Mouse (Mus musculus): Measurements from ENCODE around the gene Rapgef6. TPM values are rescaled to one million over a fixed set of nuclear protein-coding genes. Genes with fewer than 3 reads are reported as not detected.

Gene Rapgef6
- polyA plus RNA-seq, 1 experiment from 2014 or later: 35.8 TPM

GRCm38 (mm10) chr11:54626905-54627304 lies 104.3 kb downstream of the Rapgef6 start:
- H3K27me3 ChIP-seq (ENCODE audit: control insufficient read depth, insufficient read depth, low read length): no peaks in the 10 kb centered on the region
- peaks cover 8% of the 10 kb centered on the region; the same call in 1 of the 2 replicates for H3K36me3 ChIP-seq (ENCODE audit: control insufficient read depth, insufficient read depth, low read length)
- H3K4me2 ChIP-seq (replicated peaks; ENCODE audit: low read depth, low read length): no peak overlapping the region
- H3K27ac ChIP-seq (ENCODE audit: low read depth, low read length): no peak overlapping the region
- WGBS: 77% methylated on average over 1 of the region's 1 CpGs
- no peak overlapping the region for H3K9ac ChIP-seq (ENCODE audit: low read depth, low read length)
- H3K9me3 ChIP-seq (ENCODE audit: control insufficient read depth, low read length): no peaks in the 10 kb centered on the region
- H3K4me1 ChIP-seq (ENCODE audit: control insufficient read depth, insufficient read depth, low read length): no peaks in the 10 kb centered on the region
- H3K4me3 ChIP-seq (ENCODE audit: low read length): no peak overlapping the region
- ATAC-seq (ENCODE audit: low FRiP score, low TSS enrichment): no peak

- no peak overlapping the region for H3K4me3 ChIP-seq (ENCODE audit: low read length)
- H3K4me1 ChIP-seq (ENCODE audit: control insufficient read depth, insufficient read depth, low read length): no peaks in the 10 kb centered on the region
- no peak overlapping the region for H3K27ac ChIP-seq (ENCODE audit: low read depth, low read length)
- no peaks in the 10 kb centered on the region for H3K9me3 ChIP-seq (ENCODE audit: control insufficient read depth, low read length)
- ATAC-seq (ENCODE audit: low FRiP score, low TSS enrichment): no peak
- no peaks in the 10 kb centered on the region for H3K27me3 ChIP-seq (ENCODE audit: control insufficient read depth, insufficient read depth, low read length)
- 90% methylated on average over 4 of the region's 4 CpGs for WGBS
- peaks cover 8% of the 10 kb centered on the region; the same call in 1 of the 2 replicates for H3K36me3 ChIP-seq (ENCODE audit: control insufficient read depth, insufficient read depth, low read length)
- no peak overlapping the region for H3K4me2 ChIP-seq (replicated peaks; ENCODE audit: low read depth, low read length)
- no peak overlapping the region for H3K9ac ChIP-seq (ENCODE audit: low read depth, low read length)
Measured at GRCm38 (mm10) chr11:54646420-54646819, 123.8 kb downstream of the Rapgef6 start.

GRCm38 (mm10) chr11:54648573-54648972 lies 125.9 kb downstream of the Rapgef6 start:
- Histone ChIP-seq H3K4me2 (replicated peaks; ENCODE audit: low read depth, low read length) (no peak overlapping the region), H3K27me3 (ENCODE audit: control insufficient read depth, insufficient read depth, low read length) (no peaks in the 10 kb centered on the region), H3K4me3 (ENCODE audit: low read length) (no peak overlapping the region), H3K27ac (ENCODE audit: low read depth, low read length) (no peak overlapping the region), H3K36me3 (ENCODE audit: control insufficient read depth, insufficient read depth, low read length) (peaks cover 8% of the 10 kb centered on the region; the same call in 1 of the 2 replicates), H3K9me3 (ENCODE audit: control insufficient read depth, low read length) (no peaks in the 10 kb centered on the region), H3K4me1 (ENCODE audit: control insufficient read depth, insufficient read depth, low read length) (no peaks in the 10 kb centered on the region), H3K9ac (ENCODE audit: low read depth, low read length) (no peak overlapping the region)
- no peak for ATAC-seq (ENCODE audit: low FRiP score, low TSS enrichment)

DNA sequence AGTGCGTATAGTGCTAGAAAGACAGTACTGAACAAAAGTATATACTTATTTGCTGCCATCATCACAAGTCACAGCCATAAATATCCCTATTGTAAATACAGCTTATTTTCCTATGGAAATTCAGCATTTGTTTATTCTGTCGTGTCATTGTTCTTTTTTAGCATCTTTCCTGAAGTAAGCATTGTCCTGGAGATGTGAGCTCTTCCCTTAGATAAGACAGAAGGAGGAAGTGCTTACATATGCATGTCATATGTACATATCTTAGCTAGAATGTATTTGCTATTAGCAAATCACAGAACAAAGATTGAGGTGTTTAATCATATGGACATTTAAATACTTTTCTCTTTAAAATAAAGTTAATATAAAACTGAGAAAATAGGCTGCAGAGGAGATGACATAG lies 132.8 kb downstream of the Rapgef6 start:
- H3K27ac ChIP-seq (ENCODE audit: low read depth, low read length): no peak overlapping the region
- no peak for ATAC-seq (ENCODE audit: low FRiP score, low TSS enrichment)
- peaks cover 10% of the 10 kb centered on the region; the same call in 1 of the 2 replicates for H3K36me3 ChIP-seq (ENCODE audit: control insufficient read depth, insufficient read depth, low read length)
- 84% methylated on average over 2 of the region's 2 CpGs for WGBS
- no peak overlapping the region for H3K4me2 ChIP-seq (replicated peaks; ENCODE audit: low read depth, low read length)
- no peaks in the 10 kb centered on the region for H3K27me3 ChIP-seq (ENCODE audit: control insufficient read depth, insufficient read depth, low read length)
- H3K4me1 ChIP-seq (ENCODE audit: control insufficient read depth, insufficient read depth, low read length): no peaks in the 10 kb centered on the region
- no peak overlapping the region for H3K4me3 ChIP-seq (ENCODE audit: low read length)
- no peak overlapping the region for H3K9ac ChIP-seq (ENCODE audit: low read depth, low read length)
- H3K9me3 ChIP-seq (ENCODE audit: control insufficient read depth, low read length): no peaks in the 10 kb centered on the region

GRCm38 (mm10) chr11:54673575-54674298 lies 151.1 kb downstream of the Rapgef6 start:
- Histone ChIP-seq H3K4me2 (replicated peaks; ENCODE audit: low read depth, low read length) (no peak overlapping the region), H3K4me1 (ENCODE audit: control insufficient read depth, insufficient read depth, low read length) (no peaks in the 10 kb centered on the region), H3K27me3 (ENCODE audit: control insufficient read depth, insufficient read depth, low read length) (no peaks in the 10 kb centered on the region), H3K9ac (ENCODE audit: low read depth, low read length) (no peak overlapping the region), H3K9me3 (ENCODE audit: control insufficient read depth, low read length) (no peaks in the 10 kb centered on the region), H3K27ac (ENCODE audit: low read depth, low read length) (no peak overlapping the region), H3K4me3 (ENCODE audit: low read length) (no peak overlapping the region), H3K36me3 (ENCODE audit: control insufficient read depth, insufficient read depth, low read length) (peaks cover 12% of the 10 kb centered on the region; the same call in 1 of the 2 replicates)
- WGBS: 71% methylated on average over 8 of the region's 8 CpGs
- no peak for ATAC-seq (ENCODE audit: low FRiP score, low TSS enrichment)

- Histone ChIP-seq H3K4me1 (ENCODE audit: control insufficient read depth, insufficient read depth, low read length) (no peaks in the 10 kb centered on the region), H3K27ac (ENCODE audit: low read depth, low read length) (no peak overlapping the region), H3K9ac (ENCODE audit: low read depth, low read length) (no peak overlapping the region), H3K27me3 (ENCODE audit: control insufficient read depth, insufficient read depth, low read length) (no peaks in the 10 kb centered on the region), H3K4me2 (replicated peaks; ENCODE audit: low read depth, low read length) (no peak overlapping the region), H3K36me3 (ENCODE audit: control insufficient read depth, insufficient read depth, low read length) (peaks cover 29% of the 10 kb centered on the region), H3K9me3 (ENCODE audit: control insufficient read depth, low read length) (no peaks in the 10 kb centered on the region), H3K4me3 (ENCODE audit: low read length) (no peak overlapping the region)
- WGBS: 94% methylated on average over 2 of the region's 2 CpGs
- ATAC-seq (ENCODE audit: low FRiP score, low TSS enrichment): no peak
Measured at GRCm38 (mm10) chr11:54675792-54676489, 153.3 kb downstream of the Rapgef6 start.

DNA sequence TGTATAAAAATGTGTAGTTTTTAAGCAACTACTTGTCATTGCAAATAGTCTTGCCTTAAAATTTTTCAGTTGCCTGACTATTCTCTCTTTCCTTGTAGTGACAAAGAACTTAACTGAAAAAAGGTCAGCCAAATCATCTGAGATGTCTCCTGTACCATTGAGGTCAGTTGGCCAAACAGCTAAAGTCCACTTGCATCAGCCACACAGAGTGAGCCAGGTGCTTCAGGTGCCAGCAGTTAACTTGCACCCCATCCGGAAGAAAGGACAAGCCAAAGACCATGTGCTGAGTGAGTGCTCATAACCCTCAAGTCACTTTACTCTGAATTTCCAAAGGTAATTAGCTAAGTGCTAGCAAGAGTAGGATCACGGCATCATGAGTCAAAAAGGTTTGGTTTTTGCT lies 156.5 kb downstream of the Rapgef6 start:
- Histone ChIP-seq H3K4me2 (replicated peaks; ENCODE audit: low read depth, low read length) (no peak overlapping the region), H3K9ac (ENCODE audit: low read depth, low read length) (no peak overlapping the region), H3K4me1 (ENCODE audit: control insufficient read depth, insufficient read depth, low read length) (no peaks in the 10 kb centered on the region), H3K36me3 (ENCODE audit: control insufficient read depth, insufficient read depth, low read length) (peaks cover 40% of the 10 kb centered on the region), H3K4me3 (ENCODE audit: low read length) (no peak overlapping the region), H3K9me3 (ENCODE audit: control insufficient read depth, low read length) (no peaks in the 10 kb centered on the region), H3K27ac (ENCODE audit: low read depth, low read length) (no peak overlapping the region), H3K27me3 (ENCODE audit: control insufficient read depth, insufficient read depth, low read length) (no peaks in the 10 kb centered on the region)
- ATAC-seq (ENCODE audit: low FRiP score, low TSS enrichment): no peak
- 96% methylated on average over 2 of the region's 2 CpGs for WGBS

DNA sequence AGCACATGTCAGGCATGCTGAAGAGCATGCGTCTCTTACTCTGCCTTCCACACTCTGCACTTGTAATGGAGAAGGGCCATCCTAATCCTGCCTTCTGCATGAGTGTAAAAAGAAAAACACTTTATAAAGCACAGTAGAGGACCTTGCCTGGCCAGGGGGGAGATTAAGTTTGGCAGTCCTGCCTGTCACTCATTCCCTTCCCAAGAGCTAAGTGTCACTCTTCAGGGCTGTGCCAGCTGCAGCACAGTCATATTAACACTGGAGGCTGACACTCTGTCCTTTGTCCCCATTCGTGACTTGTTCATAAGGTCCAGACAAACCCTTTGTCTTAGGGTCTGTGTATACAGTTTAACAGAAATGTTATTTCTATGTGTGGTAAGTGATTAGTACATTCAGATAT lies 162.2 kb downstream of the Rapgef6 start:
- Histone ChIP-seq H3K27ac (ENCODE audit: low read depth, low read length) (no peak overlapping the region), H3K4me2 (replicated peaks; ENCODE audit: low read depth, low read length) (no peak overlapping the region), H3K9ac (ENCODE audit: low read depth, low read length) (no peak overlapping the region), H3K4me1 (ENCODE audit: control insufficient read depth, insufficient read depth, low read length) (no peaks in the 10 kb centered on the region), H3K9me3 (ENCODE audit: control insufficient read depth, low read length) (no peaks in the 10 kb centered on the region), H3K27me3 (ENCODE audit: control insufficient read depth, insufficient read depth, low read length) (no peaks in the 10 kb centered on the region), H3K4me3 (ENCODE audit: low read length) (no peak overlapping the region), H3K36me3 (ENCODE audit: control insufficient read depth, insufficient read depth, low read length) (peaks cover 45% of the 10 kb centered on the region)
- 90% methylated on average over 2 of the region's 2 CpGs for WGBS
- ATAC-seq (ENCODE audit: low FRiP score, low TSS enrichment): no peak

- Histone ChIP-seq H3K9ac (ENCODE audit: low read depth, low read length) (no peak overlapping the region), H3K36me3 (ENCODE audit: control insufficient read depth, insufficient read depth, low read length) (peaks cover 36% of the 10 kb centered on the region), H3K9me3 (ENCODE audit: control insufficient read depth, low read length) (no peaks in the 10 kb centered on the region), H3K4me2 (replicated peaks; ENCODE audit: low read depth, low read length) (no peak overlapping the region), H3K4me1 (ENCODE audit: control insufficient read depth, insufficient read depth, low read length) (no peaks in the 10 kb centered on the region), H3K4me3 (ENCODE audit: low read length) (no peak overlapping the region), H3K27me3 (ENCODE audit: control insufficient read depth, insufficient read depth, low read length) (no peaks in the 10 kb centered on the region), H3K27ac (ENCODE audit: low read depth, low read length) (no peak overlapping the region)
- 91% methylated on average over 4 of the region's 4 CpGs for WGBS
- ATAC-seq (ENCODE audit: low FRiP score, low TSS enrichment): no peak
Measured at GRCm38 (mm10) chr11:54690171-54690570, 167.5 kb downstream of the Rapgef6 start.
